Mouse (Mus musculus) liver, embryonic 11.5 days (tissue): ENCODE results near the gene Pxk. TPM values are rescaled to one million over a fixed set of nuclear protein-coding genes. Genes with fewer than 3 reads are reported as not detected.
"Not testable (repeated sequence)": the region's sequence is repeated elsewhere in the genome, so short reads cannot be mapped to it uniquely, and the experiment has no call there.

Experiments
- ATAC-seq: fragments of 200-750 bp; cut with Nextera tagmentation; replicated peaks from 2 replicates; pipeline ENCODE4 v1.8.0; 2017; ENCODE audit warnings: moderate number of reproducible peaks, mild to moderate bottlenecking, moderate TSS enrichment, moderate library complexity; ENCODE audit not compliant: low FRiP score
- DNase-seq: peaks from one replicate; pipeline ENCODE4 v3.0.0-alpha.2; 2017; ENCODE audit warnings: low spot score
- H3K27ac ChIP-seq: fragments of 300-500 bp; sonication (generic); 2 replicates; pipeline ENCODE4 v1.5.1; 2014; ENCODE audit warnings: mild to moderate bottlenecking, low read depth, low read length, control low read depth
- H3K27me3 ChIP-seq: fragments of 300-500 bp; sonication (generic); replicated peaks from 2 replicates; pipeline ENCODE4 v1.6.1; 2014; ENCODE audit warnings: low read length, mixed read lengths; ENCODE audit not compliant: control insufficient read depth, insufficient read depth
- H3K36me3 ChIP-seq: fragments of 300-500 bp; sonication (generic); 2 replicates; pipeline ENCODE4 v1.6.1; 2014; ENCODE audit warnings: mild to moderate bottlenecking, low read length, moderate library complexity, mixed read lengths; ENCODE audit not compliant: control insufficient read depth, insufficient read depth
- H3K4me1 ChIP-seq: fragments of 300-500 bp; sonication (generic); replicated peaks from 2 replicates; pipeline ENCODE4 v1.6.1; 2014; ENCODE audit warnings: low read length, mixed read lengths; ENCODE audit not compliant: control insufficient read depth, insufficient read depth
- H3K4me2 ChIP-seq: fragments of 300-500 bp; sonication (generic); 2 replicates; pipeline ENCODE4 v1.6.1; 2014; ENCODE audit warnings: mild to moderate bottlenecking, control low read depth, moderate library complexity
- H3K4me3 ChIP-seq: fragments of 300-500 bp; sonication (generic); 2 replicates; pipeline ENCODE4 v1.5.1; 2014; ENCODE audit warnings: low read depth, low read length, control low read depth
- H3K9ac ChIP-seq: fragments of 300-500 bp; sonication (generic); 2 replicates; pipeline ENCODE4 v1.6.1; 2014; ENCODE audit warnings: low read depth, low read length, control low read depth
- H3K9me3 ChIP-seq: fragments of 300-500 bp; sonication (generic); 2 replicates; pipeline ENCODE4 v1.6.1; 2016; ENCODE audit warnings: low read length, inconsistent platforms, mixed read lengths; ENCODE audit not compliant: control insufficient read depth
- WGBS: fragments of 180-500 bp; shearing (Covaris S2); extraction: QIAGEN DNeasy Blood & Tissue Kit; methylation state at CpG from one replicate; pipeline ENCODE4 v1.1.7; 2014; 5-methylcytosine and 5-hydroxymethylcytosine counted together
- polyA plus RNA-seq: library from polyadenylated mRNA; unstranded; fragments of >200 nt; fragmentation: Nextera tagmentation; extraction: Ambion mirVana; gene quantifications from 2 replicates; pipeline ENCODE4 v1.2.1, GENCODE M21; 2014

The Pxk gene
- polyA plus RNA-seq, 1 experiment from 2014 or later = 18.5 TPM

- not testable (repeated sequence) for H3K4me3 ChIP-seq, H3K36me3 ChIP-seq, H3K9me3 ChIP-seq, H3K9ac ChIP-seq, DNase-seq, H3K27ac ChIP-seq, H3K4me2 ChIP-seq, ATAC-seq, H3K4me1 ChIP-seq, H3K27me3 ChIP-seq
- WGBS = 89% methylated on average over 10 of the region's 10 CpGs
Observed at GRCm38 (mm10) chr14:8123611-8124010, 25.6 kb downstream of the Pxk start.

GRCm38 (mm10) chr14:8124046-8124881 is 26.3 kb downstream of the Pxk start:
- Histone ChIP-seq H3K36me3 (0 out of 2 replicates have a peak, but pooled peaks cover 4% of the 10 kb centered on the region), H3K4me3 (no peak overlapping the region), H3K9ac (no peak overlapping the region), H3K4me1 (no peaks in the 10 kb centered on the region), H3K27me3 (no peaks in the 10 kb centered on the region), H3K9me3 (no peaks in the 10 kb centered on the region), H3K27ac (no peak overlapping the region), H3K4me2 (no peak overlapping the region)
- ATAC-seq = no peak
- DNase-seq = no peak
- 79% methylated on average over 7 of the region's 7 CpGs for WGBS

DNA sequence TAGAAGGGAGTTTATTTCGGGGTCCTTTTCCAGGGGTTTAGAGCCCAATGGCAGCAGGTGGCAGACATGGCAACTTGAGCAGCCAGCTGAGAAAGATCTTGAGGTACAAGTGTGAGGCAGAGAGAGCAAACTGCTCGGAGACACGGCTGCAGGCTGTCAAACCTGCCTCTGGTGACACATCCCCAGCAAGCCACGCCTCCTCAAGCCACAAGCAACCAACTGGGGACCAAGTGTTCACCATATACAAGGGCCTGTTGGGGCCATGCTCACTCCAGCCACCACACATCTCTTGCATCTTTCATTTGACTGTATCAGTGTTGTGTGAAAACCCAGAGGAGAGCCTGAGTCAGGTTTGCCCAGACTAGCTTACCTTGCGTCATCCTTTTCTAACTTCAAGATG is 30.0 kb downstream of the Pxk start:
- ATAC-seq (no peak), DNase-seq (no peak)
- Histone ChIP-seq H3K27me3 (no peaks in the 10 kb centered on the region), H3K27ac (no peak overlapping the region), H3K4me2 (no peak overlapping the region), H3K9me3 (no peaks in the 10 kb centered on the region), H3K36me3 (peaks cover 6% of the 10 kb centered on the region; the same call in 1 of the 2 replicates), H3K9ac (no peak overlapping the region), H3K4me1 (no peaks in the 10 kb centered on the region), H3K4me3 (no peak overlapping the region)
- 71% methylated on average over 5 of the region's 5 CpGs for WGBS

DNA sequence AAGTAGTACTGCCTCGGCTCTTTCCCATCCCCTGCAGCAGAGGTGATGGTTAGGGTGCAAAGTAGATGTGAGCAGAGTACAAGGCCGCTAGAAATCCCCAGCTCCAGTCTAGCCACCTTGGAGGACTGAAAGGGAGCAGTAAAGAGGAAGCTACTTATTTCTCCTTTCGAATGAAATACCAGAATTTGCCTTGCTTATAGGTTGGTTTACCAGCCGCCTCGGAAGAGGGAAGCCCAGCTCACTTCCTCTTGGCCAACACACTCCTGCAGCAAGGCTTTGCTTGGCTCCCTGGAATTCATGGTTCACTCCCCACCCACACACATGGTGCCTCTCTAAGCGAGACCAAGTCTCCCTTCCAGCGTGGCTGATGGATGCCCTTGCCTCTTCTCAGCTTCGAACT is 34.8 kb downstream of the Pxk start:
- WGBS = 61% methylated on average over 8 of the region's 8 CpGs
- peaks cover 2% of the 10 kb centered on the region; the same call in 1 of the 2 replicates for H3K36me3 ChIP-seq
- no peak overlapping the region for H3K4me2 ChIP-seq
- no peak overlapping the region for H3K27ac ChIP-seq
- no peak overlapping the region for H3K9ac ChIP-seq
- no peak for ATAC-seq
- peaks cover 4% of the 10 kb centered on the region; the same call in 1 of the 2 replicates for H3K4me1 ChIP-seq
- no peak overlapping the region for H3K4me3 ChIP-seq
- no peaks in the 10 kb centered on the region for H3K9me3 ChIP-seq
- no peak for DNase-seq
- no peaks in the 10 kb centered on the region for H3K27me3 ChIP-seq

DNA sequence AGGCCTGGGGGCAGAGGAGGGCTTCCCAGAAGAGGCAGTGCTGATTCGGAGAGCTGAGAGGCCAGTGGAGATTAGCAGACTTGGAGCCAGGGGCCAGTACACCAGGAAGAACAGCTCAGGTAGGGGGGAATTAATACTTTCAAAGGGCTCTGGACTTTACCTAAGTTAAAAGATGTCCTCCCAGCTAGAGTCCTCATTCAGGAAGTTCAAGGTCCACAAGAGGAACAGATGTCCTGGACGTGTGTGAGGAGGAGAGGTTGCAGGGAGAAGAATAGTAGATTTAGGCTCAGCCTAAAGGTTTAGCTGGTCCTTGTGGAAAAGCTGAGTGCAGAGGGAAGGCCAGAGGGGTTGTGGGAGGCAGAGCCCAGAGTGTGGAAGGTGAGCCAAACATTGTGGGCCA is 36.2 kb downstream of the Pxk start:
- 72% methylated on average over 2 of the region's 2 CpGs for WGBS
- Histone ChIP-seq H3K9me3 (no peaks in the 10 kb centered on the region), H3K4me3 (no peak overlapping the region), H3K4me2 (no peak overlapping the region), H3K9ac (no peak overlapping the region), H3K4me1 (peaks cover 4% of the 10 kb centered on the region; the same call in 1 of the 2 replicates), H3K27ac (no peak overlapping the region), H3K36me3 (peaks cover 2% of the 10 kb centered on the region; the same call in 1 of the 2 replicates), H3K27me3 (no peaks in the 10 kb centered on the region)
- ATAC-seq (no peak), DNase-seq (no peak)

GRCm38 (mm10) chr14:8135130-8135529 is 37.1 kb downstream of the Pxk start:
- H3K4me2 ChIP-seq = no peak overlapping the region
- no peak for ATAC-seq
- WGBS = 89% methylated on average over 3 of the region's 3 CpGs
- no peaks in the 10 kb centered on the region for H3K9me3 ChIP-seq
- H3K4me3 ChIP-seq = no peak overlapping the region
- no peak for DNase-seq
- H3K4me1 ChIP-seq = peaks cover 4% of the 10 kb centered on the region; the same call in 1 of the 2 replicates
- H3K27ac ChIP-seq = no peak overlapping the region
- no peak overlapping the region for H3K9ac ChIP-seq
- H3K27me3 ChIP-seq = no peaks in the 10 kb centered on the region
- peaks cover 2% of the 10 kb centered on the region; the same call in 1 of the 2 replicates for H3K36me3 ChIP-seq

DNA sequence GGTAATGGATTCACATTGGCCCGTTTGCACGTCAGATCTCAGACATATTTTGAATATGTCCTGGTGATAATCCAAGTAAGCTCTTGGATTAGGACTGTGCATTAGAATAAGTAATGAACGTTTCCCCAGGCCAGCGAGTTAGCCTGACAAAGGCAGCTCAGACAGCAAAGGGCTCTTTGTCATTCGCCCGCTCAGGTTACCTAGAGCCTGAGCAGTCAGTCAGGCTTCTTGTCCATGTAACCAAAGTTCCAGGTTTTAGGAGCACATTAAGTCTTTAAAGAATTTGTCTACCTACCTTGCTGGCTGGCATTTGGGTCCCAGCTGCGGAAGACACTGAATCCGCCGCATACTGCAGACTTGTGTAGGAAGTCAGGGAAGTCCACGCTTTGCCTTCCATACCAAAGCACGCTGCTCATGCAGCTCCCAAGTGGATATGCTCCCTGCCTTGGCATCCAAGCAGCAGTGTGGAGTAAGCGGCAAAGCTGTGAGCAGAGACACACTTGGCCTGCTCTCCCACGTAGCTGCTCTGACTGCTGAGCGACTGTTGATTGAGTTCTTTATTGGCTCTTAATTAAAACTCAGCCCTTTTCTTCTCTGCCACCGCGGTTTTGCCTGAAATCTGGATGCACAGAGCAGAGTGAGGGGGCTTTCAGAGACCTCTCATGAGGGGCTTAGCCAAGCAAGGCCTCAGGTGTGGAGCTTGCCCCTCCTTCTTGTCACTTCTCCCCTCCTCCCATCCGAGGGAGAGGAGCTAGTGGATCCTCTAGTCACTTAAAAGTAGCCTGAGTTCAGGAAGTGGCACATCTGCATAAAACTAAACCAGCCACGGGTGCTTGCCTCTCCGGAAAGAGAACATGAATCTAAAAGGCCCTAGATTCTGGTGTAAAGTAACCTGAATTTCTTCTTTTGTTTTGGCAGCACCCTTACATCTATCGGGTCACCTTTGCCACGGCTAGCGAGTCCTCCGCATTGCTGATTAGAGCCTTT is 42.0 kb downstream of the Pxk start:
- Histone ChIP-seq H3K27ac (no peak overlapping the region), H3K4me3 (no peak overlapping the region), H3K9ac (no peak overlapping the region), H3K4me2 (no peak overlapping the region), H3K27me3 (no peaks in the 10 kb centered on the region), H3K4me1 (no peaks in the 10 kb centered on the region), H3K36me3 (peaks cover 3% of the 10 kb centered on the region; the same call in 1 of the 2 replicates), H3K9me3 (no peaks in the 10 kb centered on the region)
- DNase-seq = no peak
- ATAC-seq = no peak
- 81% methylated on average over 23 of the region's 23 CpGs for WGBS

GRCm38 (mm10) chr14:8141131-8141530 is 43.1 kb downstream of the Pxk start:
- DNase-seq (no peak), ATAC-seq (no peak)
- H3K4me2 ChIP-seq = no peak overlapping the region
- 67% methylated on average over 2 of the region's 2 CpGs for WGBS
- no peak overlapping the region for H3K27ac ChIP-seq
- H3K9ac ChIP-seq = no peak overlapping the region
- no peaks in the 10 kb centered on the region for H3K4me1 ChIP-seq
- no peaks in the 10 kb centered on the region for H3K9me3 ChIP-seq
- no peak overlapping the region for H3K4me3 ChIP-seq
- H3K36me3 ChIP-seq = peaks cover 4% of the 10 kb centered on the region; the same call in 1 of the 2 replicates
- H3K27me3 ChIP-seq = no peaks in the 10 kb centered on the region
